Mouse (Mus musculus) retina, postnatal 1 day (tissue): Measurements from ENCODE around the gene Tns3.
A peak's percentile ranks its signal among the peaks of the same experiment; 100 is the strongest.

ENCODE experiments used
- DNase-seq: peaks from one replicate; pipeline ENCODE4 v3.0.0-alpha.2; 2012

Tns3 gene

DNA sequence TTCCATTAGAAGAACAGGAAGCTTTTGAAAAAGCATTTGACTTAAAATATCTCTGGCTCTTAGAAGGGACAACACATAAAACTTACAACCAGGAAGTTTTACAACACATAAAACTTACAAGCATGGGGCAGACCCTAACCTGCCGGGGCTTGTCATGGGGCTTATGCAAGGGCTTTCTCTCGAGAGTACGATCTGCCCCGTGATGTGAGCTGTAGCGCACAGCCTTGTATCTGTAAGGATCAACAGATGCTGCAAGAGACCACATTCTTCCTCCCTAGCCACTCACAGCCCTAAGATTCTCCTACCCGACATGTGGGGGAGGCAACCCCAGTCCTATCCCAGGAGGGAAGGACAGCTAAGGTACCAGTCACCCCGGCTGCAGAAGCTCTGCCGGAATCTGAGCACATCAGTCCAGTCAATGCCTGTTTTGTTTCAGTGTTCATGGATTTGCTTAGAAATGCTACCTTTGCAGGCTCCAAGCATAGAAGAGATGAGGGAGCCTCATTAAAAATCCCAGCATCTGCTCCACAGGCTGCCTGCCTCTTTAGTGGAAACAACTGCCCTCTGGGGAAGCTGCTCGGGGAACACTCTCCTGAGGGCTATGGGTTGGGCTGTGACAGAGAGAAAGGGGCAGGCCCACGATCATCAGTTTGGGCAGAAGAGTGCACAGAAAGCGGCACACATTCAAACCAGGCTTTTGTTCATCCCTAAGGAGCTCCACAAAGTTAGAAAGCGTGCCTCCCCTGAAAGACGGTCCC, 196.8 kb downstream of the Tns3 start:
- peak; percentile 61 for DNase-seq

GRCm38 (mm10) chr11:8463866-8464265, 200.5 kb downstream of the Tns3 start:
- DNase-seq, result no peak

GRCm38 (mm10) chr11:8462827-8463405, 201.4 kb downstream of the Tns3 start:
- DNase-seq, result no peak

DNA sequence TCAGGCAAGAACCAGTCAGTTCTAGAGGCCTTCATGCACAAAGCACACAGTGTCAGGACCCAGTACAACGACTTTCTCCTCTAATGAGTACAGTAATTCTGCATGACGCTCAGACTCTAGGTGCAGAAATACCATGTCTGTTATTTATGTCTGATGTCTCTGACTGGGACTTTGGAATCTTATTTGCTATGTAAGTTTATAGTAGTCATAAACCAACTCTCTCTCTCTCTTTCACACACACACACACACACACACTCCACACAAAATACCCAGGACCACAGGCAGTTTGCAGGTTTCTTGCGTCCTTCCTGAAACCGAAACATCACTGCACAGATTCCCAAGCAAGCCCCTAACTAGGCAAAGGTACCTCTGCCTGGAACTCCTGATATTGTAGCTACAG, 203.5 kb downstream of the Tns3 start:
- no peak for DNase-seq

GRCm38 (mm10) chr11:8457951-8458350, 206.4 kb downstream of the Tns3 start:
- DNase-seq, result peak; percentile 31

GRCm38 (mm10) chr11:8456586-8457285, 207.6 kb downstream of the Tns3 start:
- peak; percentile 80 for DNase-seq

DNA sequence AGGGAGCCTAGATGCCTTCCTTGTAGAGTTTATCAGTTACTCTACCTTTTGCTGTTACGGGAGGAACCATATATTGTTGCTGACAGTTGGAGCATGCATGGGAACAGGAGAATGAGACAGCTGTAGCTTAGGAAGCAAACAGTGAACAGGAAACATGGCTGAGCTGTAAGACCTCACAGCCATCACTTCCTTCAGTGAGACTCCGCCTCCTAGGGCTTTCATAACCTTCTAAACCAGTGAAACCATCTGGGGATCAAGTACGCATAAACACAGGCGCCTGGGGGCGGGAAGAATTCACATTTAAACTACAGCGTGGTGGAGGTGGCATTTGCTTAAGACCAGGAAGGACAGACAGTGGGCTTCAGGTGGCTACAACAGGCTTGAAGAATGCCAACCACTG, 208.7 kb downstream of the Tns3 start:
- no peak for DNase-seq

DNA sequence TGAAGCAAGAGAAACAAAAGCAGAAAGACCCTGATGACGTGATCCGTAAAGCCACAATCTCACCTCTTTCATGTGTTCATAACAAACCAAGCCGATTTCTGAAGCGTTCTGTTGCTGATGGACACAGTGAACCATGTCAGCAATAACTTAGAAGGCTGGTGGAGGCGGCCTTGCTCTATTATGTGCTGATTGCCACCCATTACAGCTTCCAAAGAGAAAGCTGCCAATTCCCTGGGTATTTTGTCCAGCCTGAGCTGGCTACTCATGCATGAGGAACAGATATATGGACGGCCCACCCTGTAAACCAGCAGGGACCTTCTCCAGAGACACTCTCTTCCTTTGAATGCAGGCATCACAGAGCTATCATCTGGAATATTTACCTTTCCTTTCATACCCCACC, 211.1 kb downstream of the Tns3 start:
- DNase-seq, result no peak

DNA sequence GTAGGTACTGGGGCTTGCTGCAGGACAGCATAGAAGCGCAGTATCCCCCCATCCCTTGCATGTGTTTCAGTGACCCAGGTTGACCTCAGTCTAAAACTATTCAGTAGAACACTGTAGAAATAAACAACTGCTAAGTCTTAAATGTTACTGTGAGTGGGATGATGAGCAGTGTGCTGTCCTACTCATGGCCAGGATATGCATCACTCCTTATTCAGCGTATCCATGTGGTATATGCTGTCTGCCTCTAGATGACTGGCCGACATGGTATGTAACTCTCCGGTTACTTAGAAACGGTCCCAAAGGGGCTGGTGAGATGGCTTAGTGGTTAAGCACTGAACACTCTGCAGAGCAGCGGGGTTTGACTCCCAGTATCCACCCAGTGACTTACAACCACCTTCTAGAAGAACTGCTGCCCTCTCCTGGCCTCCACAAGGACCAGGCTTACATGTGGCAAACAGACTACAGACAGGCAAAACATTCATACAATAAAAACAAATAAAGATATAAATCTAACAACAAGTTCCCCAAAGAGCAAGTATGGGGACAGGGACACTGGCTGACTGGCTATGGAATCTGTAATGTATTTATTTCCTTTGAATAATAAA, 212.6 kb downstream of the Tns3 start:
- DNase-seq, result no peak

GRCm38 (mm10) chr11:8450540-8450939, 213.8 kb downstream of the Tns3 start:
- DNase-seq, result no peak

DNA sequence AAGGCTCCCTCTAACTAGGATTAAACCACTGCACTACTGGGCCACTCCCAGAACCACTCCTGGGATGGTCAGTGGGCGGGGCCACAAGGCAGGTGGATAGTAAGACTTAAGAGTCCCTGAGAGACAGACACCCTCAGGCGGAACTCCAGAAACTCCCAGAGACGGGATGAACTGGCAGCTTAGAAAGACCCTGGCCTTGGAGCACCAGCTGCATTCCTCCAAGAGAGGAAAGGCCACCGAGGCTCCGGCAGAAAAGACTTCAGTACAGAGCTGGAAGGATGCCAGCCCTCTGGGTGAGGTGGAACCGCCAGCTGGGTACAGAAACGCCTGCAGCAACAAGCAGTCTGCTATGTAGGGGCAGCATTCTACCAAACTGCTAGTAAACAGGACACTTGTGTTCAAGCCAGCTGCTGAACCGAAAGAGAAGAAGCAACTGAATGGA, 218.4 kb downstream of the Tns3 start:
- peak; percentile 87 for DNase-seq

GRCm38 (mm10) chr11:8444759-8445422, 219.4 kb downstream of the Tns3 start:
- no peak for DNase-seq

GRCm38 (mm10) chr11:8443539-8444292, 220.6 kb downstream of the Tns3 start:
- DNase-seq, result no peak

DNA sequence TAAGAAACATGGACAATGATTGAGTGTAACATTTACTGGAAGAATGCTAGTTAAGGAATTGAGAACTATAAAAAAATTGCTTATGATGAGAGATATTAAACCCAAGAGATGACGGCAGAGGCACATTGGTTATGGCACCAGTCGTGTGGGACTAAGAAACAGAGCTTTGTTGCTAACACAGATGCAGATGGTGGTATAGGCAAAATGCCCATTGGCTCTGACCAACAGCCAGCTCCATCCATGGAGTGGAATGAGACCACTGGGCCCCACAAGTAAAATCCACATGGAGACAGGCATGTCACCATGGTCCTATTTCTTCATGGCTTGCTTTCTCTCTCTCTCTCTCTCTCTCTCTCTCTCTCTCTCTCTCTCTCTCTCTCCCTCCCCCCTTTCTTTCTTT, 223.6 kb downstream of the Tns3 start:
- DNase-seq, result no peak

DNA sequence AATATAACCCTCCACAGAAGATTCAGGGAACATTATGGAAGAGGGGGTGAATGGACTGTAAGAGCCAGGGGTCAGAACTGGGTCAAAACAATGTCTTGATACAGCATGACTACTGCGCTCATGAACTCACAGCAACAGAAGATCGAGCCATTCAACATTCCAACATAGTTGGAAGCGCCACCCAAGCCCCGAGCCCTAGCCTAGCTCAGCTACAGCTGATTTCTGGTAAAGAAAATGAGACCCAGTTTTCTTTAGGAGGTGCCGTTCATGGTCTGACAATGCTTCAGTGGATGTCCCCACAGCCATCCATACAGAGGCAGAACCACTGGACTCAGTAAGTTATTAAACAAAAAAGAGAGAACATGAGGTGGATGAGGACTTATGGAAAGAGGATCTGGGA, 224.1 kb downstream of the Tns3 start:
- DNase-seq, result no peak

DNA sequence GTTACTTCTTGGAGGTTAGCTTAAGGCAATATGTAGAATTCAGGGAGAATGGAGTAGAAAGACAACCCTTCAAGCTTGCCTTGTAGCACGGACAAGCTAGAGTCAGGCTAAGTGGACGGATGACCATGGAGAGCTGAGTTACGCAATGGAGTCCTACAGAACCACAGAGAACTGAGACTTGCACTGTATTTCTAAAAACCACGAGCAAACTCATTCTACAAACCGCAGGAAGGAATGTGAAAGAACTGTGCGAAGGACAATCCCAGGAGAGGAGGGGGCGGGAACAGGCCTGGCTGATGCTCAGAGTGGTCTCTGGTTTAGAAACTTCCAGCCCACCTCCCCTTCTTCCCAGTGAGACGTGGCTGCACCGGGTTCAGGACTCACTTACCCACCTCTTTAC, 225.3 kb downstream of the Tns3 start:
- DNase-seq, result no peak

DNA sequence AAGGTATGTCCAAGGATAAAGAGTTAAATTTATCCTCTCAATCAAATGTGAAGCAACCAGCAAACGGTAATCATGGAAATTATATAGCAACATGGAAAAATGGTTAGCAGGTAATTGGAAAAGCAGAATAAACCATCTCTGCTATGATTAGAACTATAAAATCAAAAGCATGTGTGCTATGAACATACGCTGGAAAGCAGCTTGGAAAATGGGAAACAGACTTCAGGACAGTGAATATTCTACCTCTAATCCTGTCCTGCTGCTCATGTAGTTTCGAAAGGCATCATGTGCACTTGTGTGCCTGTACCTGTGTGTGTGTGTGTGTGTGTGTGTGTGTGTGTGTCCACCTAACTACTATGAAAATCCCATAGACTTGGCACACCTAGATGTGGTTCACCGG, 226.1 kb downstream of the Tns3 start:
- no peak for DNase-seq

DNA sequence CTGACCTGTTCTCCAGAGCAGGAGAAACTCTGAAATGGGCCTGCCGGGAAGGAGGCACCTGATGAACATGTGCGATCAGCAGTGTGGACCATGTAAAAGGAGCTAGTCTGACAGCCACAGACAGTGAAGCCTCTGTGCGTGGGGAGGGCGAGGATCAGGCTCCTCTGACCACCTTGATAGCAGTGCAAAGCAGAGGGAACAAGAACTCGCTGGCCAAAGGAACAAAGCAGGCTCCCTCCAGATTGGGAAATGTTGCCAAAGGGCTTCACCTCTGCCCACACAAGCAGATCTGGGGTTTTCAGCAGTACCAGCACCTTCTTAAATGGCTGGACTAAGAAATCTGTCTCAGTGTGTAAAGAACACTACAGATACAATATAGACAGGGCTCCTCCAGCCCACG, 229.2 kb downstream of the Tns3 start:
- no peak for DNase-seq

DNA sequence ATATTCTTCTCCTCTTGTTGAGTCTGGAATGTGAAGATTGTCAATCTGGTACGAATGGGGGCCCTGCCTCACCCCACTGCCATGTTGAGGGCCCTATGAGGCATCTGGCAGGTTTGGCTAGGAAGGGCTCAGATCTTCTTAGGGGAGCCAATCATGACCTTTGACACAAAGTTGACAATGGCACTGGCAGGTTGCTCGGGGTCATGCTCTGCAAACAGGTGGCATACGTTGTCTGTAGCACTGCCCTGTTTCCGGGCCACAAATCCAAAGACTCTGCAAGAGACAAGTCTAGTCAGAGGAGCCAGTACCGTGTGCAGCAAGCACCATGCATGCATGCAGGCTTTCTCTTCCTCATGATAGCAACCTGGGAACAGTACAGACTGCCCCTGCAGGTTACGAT, 230.0 kb downstream of the Tns3 start:
- DNase-seq, result no peak

DNA sequence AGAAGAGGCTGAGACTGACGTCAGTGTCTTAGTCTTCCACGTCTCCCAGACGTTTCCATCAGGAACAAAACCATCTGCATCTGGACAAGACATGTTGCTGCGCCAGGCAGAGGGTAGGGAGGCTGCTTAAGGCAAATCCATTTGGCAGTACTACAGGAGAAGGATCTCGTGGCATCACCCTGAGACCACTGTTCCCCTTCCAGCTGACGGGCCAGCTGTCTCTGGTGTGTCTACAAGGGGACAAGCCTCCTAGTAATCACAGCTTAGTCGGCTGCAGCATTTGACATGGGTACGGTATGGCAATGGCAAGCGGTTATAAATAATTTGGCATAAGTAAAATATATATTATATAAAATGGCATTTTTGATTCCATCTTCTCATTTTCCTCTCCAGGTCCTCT, 230.9 kb downstream of the Tns3 start:
- DNase-seq, result no peak

DNA sequence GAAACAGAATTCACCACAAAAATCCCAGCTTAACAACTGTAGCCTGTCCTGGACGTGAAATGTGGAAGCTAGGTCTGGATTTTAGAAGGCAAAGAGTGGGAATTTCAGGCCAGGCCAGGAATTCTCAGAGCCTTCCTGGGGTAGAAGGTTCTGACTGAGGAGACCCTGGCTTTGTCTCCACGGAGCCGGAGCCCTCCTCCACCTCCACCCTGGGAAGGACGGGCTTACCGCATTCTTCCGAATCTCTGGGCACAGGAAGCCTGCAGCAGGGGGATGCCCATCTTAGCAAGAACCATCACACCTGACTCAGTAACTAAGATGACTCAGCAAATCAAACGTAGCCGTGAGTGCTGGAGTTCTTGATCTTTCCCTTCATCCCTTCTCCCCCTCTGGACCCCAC, 231.4 kb downstream of the Tns3 start:
- no peak for DNase-seq

DNA sequence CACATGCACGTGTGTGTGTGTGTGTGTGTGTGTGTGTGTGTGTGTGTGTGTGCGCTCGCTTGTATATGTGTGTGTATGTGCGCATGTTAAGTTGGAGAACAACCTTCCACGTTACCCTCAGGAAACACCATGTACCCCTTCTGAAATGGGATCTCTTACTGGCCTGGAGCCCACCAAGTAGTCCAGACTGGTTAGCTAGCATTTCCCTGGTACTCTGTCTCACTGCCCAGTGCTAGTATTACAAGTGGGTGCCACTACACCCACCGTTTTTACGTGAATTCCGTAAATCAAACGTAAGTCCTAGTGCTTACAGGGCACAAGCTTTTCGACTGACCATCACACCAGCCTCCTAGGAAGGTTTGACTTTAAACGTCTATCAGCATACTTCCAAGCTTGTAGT, 236.7 kb downstream of the Tns3 start:
- no peak for DNase-seq

DNA sequence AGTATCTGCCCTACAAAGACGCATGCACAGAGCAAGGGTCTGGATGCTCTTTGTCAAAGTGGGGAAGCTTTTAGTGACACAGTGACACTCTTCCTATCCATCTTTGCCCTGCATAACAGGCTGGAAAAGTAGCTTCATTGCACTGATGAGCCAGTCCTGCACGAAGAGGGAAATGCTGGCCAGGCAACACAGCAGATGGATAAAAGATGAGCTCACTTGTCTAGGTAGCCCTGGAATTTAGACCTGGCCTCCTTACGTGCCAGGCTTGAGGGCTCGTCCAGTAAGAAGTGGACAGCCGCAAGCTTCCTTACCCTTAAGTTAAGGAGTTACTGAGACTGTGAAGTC, 239.1 kb downstream of the Tns3 start:
- DNase-seq, result no peak
